Mouse (Mus musculus) liver, adult 2 months (tissue): Measurements from ENCODE around the gene Nt5c2.

Experiments used
- CTCF ChIP-seq: fragments of 200-500 bp; IDR thresholded peaks from 2 replicates; pipeline ENCODE4 v1.5.1; 2011; ENCODE audit warnings: low read depth, low read length, control low read depth
- POLR2A ChIP-seq: fragments of 200-500 bp; IDR thresholded peaks from 2 replicates; pipeline ENCODE4 v1.6.1; 2011; ENCODE audit warnings: low read length, control low read depth; ENCODE audit not compliant: insufficient read depth; ENCODE audit errors: extremely low read depth

DNA sequence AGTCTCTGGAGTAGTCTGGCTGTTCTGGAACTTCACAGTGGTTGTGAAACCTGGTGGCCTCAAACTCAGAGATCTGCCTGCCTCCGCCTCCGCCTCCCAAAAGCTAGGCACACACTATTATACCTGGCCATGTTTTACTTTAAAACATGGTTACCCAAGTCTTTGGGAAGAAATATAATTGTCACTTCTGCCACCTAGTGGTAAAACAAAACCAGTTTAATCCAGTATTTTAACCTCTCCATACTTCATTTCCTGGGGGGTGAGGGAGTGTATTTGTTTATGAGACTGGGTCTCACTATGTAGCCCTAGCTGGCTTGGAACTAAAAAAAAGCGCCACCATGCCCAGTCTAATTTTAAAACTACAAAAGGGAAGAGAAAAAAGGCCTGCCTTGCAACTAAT lies 28.7 kb upstream of the Nt5c2 start:
- no peak for TF ChIP-seq CTCF
- TF ChIP-seq POLR2A, result no peak
